Mouse (Mus musculus) midbrain, embryonic 16.5 days (tissue): ENCODE measurements around the gene Araf. TPM values are rescaled to one million over a fixed set of nuclear protein-coding genes. Genes with fewer than 3 reads are reported as not detected.
"Not testable (repeated sequence)": the region's sequence is repeated elsewhere in the genome, so short reads cannot be mapped to it uniquely, and the experiment has no call there.

Source experiments
- ATAC-seq: fragments of 200-750 bp; cut with Nextera tagmentation; 2 replicates; pipeline ENCODE4 v1.8.0; 2017; ENCODE audit warnings: moderate TSS enrichment
- H3K27ac ChIP-seq: fragments of 300-500 bp; sonication (generic); 2 replicates; pipeline ENCODE4 v1.5.1; 2014; ENCODE audit warnings: mild to moderate bottlenecking, low read length, mixed read lengths
- H3K27me3 ChIP-seq: fragments of 300-500 bp; sonication (generic); 2 replicates; pipeline ENCODE4 v1.6.1; 2014; ENCODE audit warnings: low read depth, low read length, mixed read lengths; ENCODE audit not compliant: control insufficient read depth, insufficient read depth
- H3K36me3 ChIP-seq: fragments of 300-500 bp; sonication (generic); 2 replicates; pipeline ENCODE4 v1.6.1; 2014; ENCODE audit warnings: mild to moderate bottlenecking, low read length, moderate library complexity, mixed read lengths; ENCODE audit not compliant: control insufficient read depth, insufficient read depth
- H3K4me1 ChIP-seq: fragments of 300-500 bp; sonication (generic); 2 replicates; pipeline ENCODE4 v1.6.1; 2014; ENCODE audit warnings: mild to moderate bottlenecking, low read length, mixed read lengths; ENCODE audit not compliant: control insufficient read depth, insufficient read depth
- H3K4me2 ChIP-seq: fragments of 300-500 bp; sonication (generic); 2 replicates; pipeline ENCODE4 v1.6.1; 2014; ENCODE audit warnings: mild to moderate bottlenecking, low read length, mixed read lengths
- H3K4me3 ChIP-seq: fragments of 300-500 bp; sonication (generic); 2 replicates; pipeline ENCODE4 v1.5.1; 2014; ENCODE audit warnings: low read depth, mild to moderate bottlenecking, low read length, moderate library complexity, mixed read lengths
- H3K9ac ChIP-seq: fragments of 300-500 bp; sonication (generic); 2 replicates; pipeline ENCODE4 v1.6.1; 2014; ENCODE audit warnings: low read depth, low read length, mixed read lengths
- H3K9me3 ChIP-seq: fragments of 300-500 bp; sonication (generic); replicated peaks from 2 replicates; pipeline ENCODE4 v1.6.1; 2014; ENCODE audit warnings: mild to moderate bottlenecking, low read length, mixed read lengths; ENCODE audit not compliant: control insufficient read depth, poor library complexity, severe bottlenecking
- WGBS: fragments of 180-500 bp; shearing (Covaris S2); extraction: QIAGEN DNeasy Blood & Tissue Kit; methylation state at CpG from one replicate; pipeline ENCODE4 v1.1.7; 2014; 5-methylcytosine and 5-hydroxymethylcytosine counted together
- polyA plus RNA-seq: library from polyadenylated mRNA; unstranded; fragments of >200 nt; fragmentation: Nextera tagmentation; extraction: Ambion mirVana; gene quantifications from 2 replicates; pipeline ENCODE4 v1.2.1, GENCODE M21; 2015

Gene Araf
- polyA plus RNA-seq, 1 experiment from 2014 or later: 431 TPM

- no peak for ATAC-seq
- no peaks in the 10 kb centered on the region for H3K36me3 ChIP-seq
- no peak overlapping the region for H3K27ac ChIP-seq
- H3K4me1 ChIP-seq: no peaks in the 10 kb centered on the region
- H3K9me3 ChIP-seq: no peaks in the 10 kb centered on the region
- no peak overlapping the region for H3K4me3 ChIP-seq
- 60% methylated on average over 7 of the region's 7 CpGs for WGBS
- H3K4me2 ChIP-seq: no peak overlapping the region
- no peak overlapping the region for H3K9ac ChIP-seq
- H3K27me3 ChIP-seq: no peaks in the 10 kb centered on the region
Observed at GRCm38 (mm10) chrX:20793230-20793629, 4.4 kb upstream of the Araf start.

DNA sequence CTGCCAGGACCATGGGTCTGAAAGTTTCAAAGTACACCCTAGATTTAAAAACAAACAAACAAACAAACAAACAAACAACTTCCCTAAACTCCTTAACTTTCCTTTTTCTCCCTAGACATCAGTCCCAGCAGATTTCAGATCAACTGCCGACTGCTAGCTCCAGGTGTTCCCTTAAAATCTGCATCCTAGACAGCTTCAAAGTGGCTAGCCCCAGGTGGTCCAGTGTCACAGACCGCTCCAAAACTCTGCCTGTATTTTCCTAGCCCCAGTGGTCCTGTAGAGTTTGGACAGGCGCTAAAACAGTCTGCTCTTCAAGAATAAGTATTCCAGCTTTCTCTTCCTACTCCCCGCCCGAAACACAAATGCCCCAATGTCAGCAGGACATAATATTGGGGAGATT, 3.4 kb upstream of the Araf start:
- Histone ChIP-seq H3K27ac (no peak overlapping the region), H3K27me3 (no peaks in the 10 kb centered on the region)

DNA sequence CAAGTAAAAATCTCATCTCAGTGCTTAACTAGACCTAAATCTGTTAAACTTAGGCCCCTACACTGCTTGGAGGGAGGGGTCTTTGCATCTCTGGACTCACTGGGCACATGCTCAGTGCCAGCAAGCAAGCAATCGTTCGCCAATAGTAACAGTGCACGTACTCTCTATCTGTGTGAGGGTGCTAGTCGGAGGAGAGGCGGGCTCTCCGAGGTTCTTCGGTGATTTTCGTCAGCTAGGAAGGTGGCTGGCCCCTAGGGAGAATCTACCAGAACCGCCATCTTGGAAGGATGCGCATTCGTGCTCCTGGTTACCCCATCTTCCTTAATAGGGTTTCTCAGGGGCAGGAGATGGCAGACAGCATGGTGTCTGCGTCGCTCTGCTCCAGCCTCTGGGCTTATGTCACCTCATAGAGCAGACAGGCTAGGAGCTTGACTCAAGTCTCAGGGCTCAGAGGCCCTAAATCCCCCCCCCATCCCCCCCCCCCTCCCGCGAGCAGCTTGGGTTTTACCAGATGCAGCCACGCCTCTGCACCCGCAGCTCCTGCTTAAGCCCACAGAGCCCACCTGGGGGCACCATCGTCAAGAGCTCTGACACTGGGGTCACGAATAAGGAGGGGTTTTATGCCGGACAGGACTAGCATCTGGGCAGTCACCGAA, 655 bp downstream of the Araf start:
- ATAC-seq: peak; percentile 99
- Histone ChIP-seq H3K4me1 (no peaks in the 10 kb centered on the region), H3K4me3 (peak overlapping the region; percentile 46), H3K9me3 (no peaks in the 10 kb centered on the region), H3K4me2 (peak overlapping the region; percentile 52), H3K36me3 (no peaks in the 10 kb centered on the region), H3K27ac (peak overlapping the region; percentile 95), H3K9ac (peak overlapping the region; percentile 71), H3K27me3 (no peaks in the 10 kb centered on the region)
- 24% methylated on average over 19 of the region's 21 CpGs for WGBS

More for the DNA sequence above, 3.4 kb upstream of the Araf start:
- Histone ChIP-seq H3K4me1 (no peaks in the 10 kb centered on the region), H3K4me3 (no peak overlapping the region), H3K9me3 (no peaks in the 10 kb centered on the region), H3K9ac (no peak overlapping the region), H3K4me2 (no peak overlapping the region), H3K36me3 (no peaks in the 10 kb centered on the region)
- 30% methylated on average over 5 of the region's 5 CpGs for WGBS
- ATAC-seq: no peak

DNA sequence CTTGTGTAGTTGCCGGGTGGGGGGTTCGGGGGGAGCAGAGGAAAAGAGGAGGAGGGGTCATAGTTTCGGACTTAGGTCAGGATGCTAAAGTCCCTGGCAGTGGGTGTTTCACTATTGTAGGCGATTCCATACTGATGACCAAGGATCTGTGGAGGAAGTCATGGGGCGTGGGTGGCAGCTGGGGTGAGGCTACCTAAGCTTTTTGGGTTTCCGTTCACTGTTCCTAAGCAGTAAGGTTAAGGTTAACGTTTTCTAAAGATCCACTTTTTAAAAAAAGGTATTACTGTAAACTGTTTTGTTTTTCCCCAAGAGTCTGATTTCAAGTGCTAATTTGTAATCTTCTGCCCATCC, 1.2 kb downstream of the Araf start:
- peak overlapping the region; percentile 52 for H3K4me2 ChIP-seq
- no peaks in the 10 kb centered on the region for H3K27me3 ChIP-seq
- H3K9ac ChIP-seq: peak overlapping the region; percentile 71
- WGBS: 30% methylated on average over 7 of the region's 7 CpGs
- H3K4me1 ChIP-seq: no peaks in the 10 kb centered on the region
- peak overlapping the region; percentile 95 for H3K27ac ChIP-seq
- H3K4me3 ChIP-seq: peak overlapping the region; percentile 46
- ATAC-seq: peak; percentile 38
- H3K36me3 ChIP-seq: no peaks in the 10 kb centered on the region
- H3K9me3 ChIP-seq: no peaks in the 10 kb centered on the region

GRCm38 (mm10) chrX:20801456-20801855, 3.8 kb downstream of the Araf start:
- no peaks in the 10 kb centered on the region for H3K27me3 ChIP-seq
- H3K4me2 ChIP-seq: no peak overlapping the region
- H3K9ac ChIP-seq: no peak overlapping the region
- H3K36me3 ChIP-seq: no peaks in the 10 kb centered on the region
- H3K9me3 ChIP-seq: no peaks in the 10 kb centered on the region
- no peaks in the 10 kb centered on the region for H3K4me1 ChIP-seq
- WGBS: 84% methylated on average over 2 of the region's 2 CpGs
- H3K27ac ChIP-seq: no peak overlapping the region
- no peak overlapping the region for H3K4me3 ChIP-seq
- ATAC-seq: no peak

DNA sequence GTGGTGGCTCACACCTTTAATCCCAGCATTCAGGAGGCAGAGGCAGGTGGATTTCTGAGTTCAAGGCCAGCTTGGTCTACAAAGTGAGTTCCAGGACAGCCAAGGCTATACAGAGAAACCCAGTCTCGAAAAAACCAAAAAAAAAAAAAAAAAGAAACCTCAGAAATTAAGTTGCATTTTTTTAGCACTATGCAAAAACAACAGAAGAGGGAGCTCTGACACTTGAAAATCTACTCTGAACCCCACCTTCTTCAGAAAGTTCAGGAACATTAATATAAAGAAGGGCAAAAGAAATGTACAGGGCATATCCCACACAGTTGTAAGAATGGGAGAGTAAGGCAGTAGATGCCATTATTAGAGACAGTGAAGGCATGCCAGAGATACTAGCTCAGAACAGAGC, 6.7 kb downstream of the Araf start:
- H3K27me3 ChIP-seq, H3K9ac ChIP-seq, H3K9me3 ChIP-seq, H3K27ac ChIP-seq, H3K4me1 ChIP-seq, H3K4me2 ChIP-seq, H3K36me3 ChIP-seq, H3K4me3 ChIP-seq, ATAC-seq: not testable (repeated sequence)
- 50% methylated on average over 1 of the region's 1 CpGs for whole genome bisulfite sequencing

GRCm38 (mm10) chrX:20806295-20806694, 8.7 kb downstream of the Araf start:
- 72% methylated on average over 1 of the region's 1 CpGs for WGBS
- Histone ChIP-seq H3K4me3 (no peak overlapping the region), H3K27ac (no peak overlapping the region), H3K9me3 (no peaks in the 10 kb centered on the region), H3K9ac (no peak overlapping the region), H3K4me2 (no peak overlapping the region), H3K36me3 (no peaks in the 10 kb centered on the region), H3K4me1 (no peaks in the 10 kb centered on the region), H3K27me3 (no peaks in the 10 kb centered on the region)
- no peak for ATAC-seq

- Histone ChIP-seq H3K4me1 (no peaks in the 10 kb centered on the region), H3K9ac (no peak overlapping the region), H3K4me3 (no peak overlapping the region), H3K27me3 (no peaks in the 10 kb centered on the region), H3K9me3 (no peaks in the 10 kb centered on the region), H3K27ac (no peak overlapping the region), H3K4me2 (no peak overlapping the region), H3K36me3 (no peaks in the 10 kb centered on the region)
- no peak for ATAC-seq
- 82% methylated on average over 6 of the region's 6 CpGs for WGBS
Observed at GRCm38 (mm10) chrX:20816974-20817373, 19.4 kb downstream of the Araf start.

GRCm38 (mm10) chrX:20819204-20819628, 21.6 kb downstream of the Araf start:
- H3K9ac ChIP-seq: peak overlapping the region; percentile 53; the same call in 1 of the 2 replicates
- H3K36me3 ChIP-seq: no peaks in the 10 kb centered on the region
- H3K9me3 ChIP-seq: no peaks in the 10 kb centered on the region
- H3K4me2 ChIP-seq: peak overlapping the region; percentile 58
- H3K27ac ChIP-seq: peak overlapping the region; percentile 86
- no peaks in the 10 kb centered on the region for H3K4me1 ChIP-seq
- peak overlapping the region; percentile 30 for H3K4me3 ChIP-seq
- no peaks in the 10 kb centered on the region for H3K27me3 ChIP-seq
- 22% methylated on average over 19 of the region's 19 CpGs for WGBS
- peak; percentile 93 for ATAC-seq
